Mouse (Mus musculus) E14TG2a.4 (cell line): ENCODE data around the gene Mlxipl.

Experiments used
- H3K27me3 ChIP-seq: 2 replicates; pipeline ENCODE4 v1.6.1; 2014; ENCODE audit warnings: low read length, control low read depth; ENCODE audit not compliant: insufficient read depth
- H3K36me3 ChIP-seq: 2 replicates; pipeline ENCODE4 v1.6.1; 2014; ENCODE audit warnings: low read length, control low read depth; ENCODE audit not compliant: insufficient read depth
- H3K4me1 ChIP-seq: replicated peaks from 2 replicates; pipeline ENCODE4 v1.6.1; 2014; ENCODE audit warnings: low read depth, low read length, control low read depth
- H3K4me3 ChIP-seq: replicated peaks from 2 replicates; pipeline ENCODE4 v1.5.1; 2014; ENCODE audit warnings: mild to moderate bottlenecking, low read length
- H3K9me3 ChIP-seq: 2 replicates; pipeline ENCODE4 v1.6.1; 2014; ENCODE audit warnings: low read length, control low read depth
- CTCF ChIP-seq: conservative IDR thresholded peaks from 2 replicates; pipeline ENCODE4 v1.5.1; 2014; ENCODE audit warnings: low read length
- NANOG ChIP-seq: IDR thresholded peaks from 2 replicates; pipeline ENCODE4 v1.6.1; 2014; ENCODE audit warnings: borderline replicate concordance, low read length, mixed read lengths
- POU5F1 ChIP-seq: IDR thresholded peaks from 2 replicates; pipeline ENCODE4 v1.6.1; 2014; ENCODE audit warnings: low read length, borderline replicate concordance

Gene Mlxipl

DNA sequence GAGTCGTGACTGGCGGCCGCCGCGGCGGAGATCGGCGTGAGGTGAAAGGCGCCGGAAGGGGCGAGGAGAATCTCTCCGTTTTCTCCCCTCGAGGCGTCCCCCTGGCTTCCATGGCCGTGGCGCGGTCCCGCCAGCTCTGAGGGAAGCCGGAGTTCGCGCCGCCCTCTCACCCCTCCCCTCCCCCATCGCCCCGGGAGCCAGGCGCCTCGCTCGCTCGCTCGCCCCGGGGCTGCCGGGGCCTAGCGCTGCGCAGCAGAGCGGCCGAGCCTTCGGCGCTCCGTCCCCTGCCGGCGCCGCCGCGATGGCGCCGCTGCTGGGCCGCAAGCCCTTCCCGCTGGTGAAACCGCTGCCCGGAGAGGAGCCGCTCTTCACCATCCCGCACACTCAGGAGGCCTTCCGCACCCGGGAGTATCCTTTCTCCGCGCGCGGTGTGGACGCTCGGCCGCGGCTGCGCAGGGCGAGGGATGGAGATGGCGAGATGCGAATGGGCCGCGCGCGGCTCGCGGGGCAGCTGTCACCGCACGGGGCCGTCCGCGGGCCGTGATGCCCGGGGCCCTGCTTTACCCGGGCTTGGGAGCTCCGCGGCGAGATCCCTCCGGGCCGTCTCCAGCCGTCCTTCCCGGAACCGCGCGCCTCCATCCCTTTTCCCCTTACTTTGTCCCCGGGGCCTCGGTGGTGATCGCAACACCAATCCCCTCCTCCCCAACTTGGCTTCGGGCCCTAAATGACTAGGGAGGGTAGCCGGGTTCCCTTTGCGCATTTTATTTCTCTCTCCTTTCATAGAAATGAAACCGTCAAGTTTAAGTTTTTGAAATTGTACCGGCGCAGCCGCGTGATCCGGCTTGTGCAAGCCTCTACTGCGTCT, 97.9 kb downstream of the Mlxipl start:
- TF ChIP-seq NANOG (no peak), CTCF (no peak), POU5F1 (no peak)
- H3K36me3 ChIP-seq = peaks cover 39% of the 10 kb centered on the region
- no peaks in the 10 kb centered on the region for H3K27me3 ChIP-seq
- no peaks in the 10 kb centered on the region for H3K9me3 ChIP-seq
- peaks cover 61% of the 10 kb centered on the region for H3K4me1 ChIP-seq
- peak overlapping the region; percentile 94 for H3K4me3 ChIP-seq
